ENCODE assay signal across 8 mouse cellular contexts in the genomic region with DNA sequence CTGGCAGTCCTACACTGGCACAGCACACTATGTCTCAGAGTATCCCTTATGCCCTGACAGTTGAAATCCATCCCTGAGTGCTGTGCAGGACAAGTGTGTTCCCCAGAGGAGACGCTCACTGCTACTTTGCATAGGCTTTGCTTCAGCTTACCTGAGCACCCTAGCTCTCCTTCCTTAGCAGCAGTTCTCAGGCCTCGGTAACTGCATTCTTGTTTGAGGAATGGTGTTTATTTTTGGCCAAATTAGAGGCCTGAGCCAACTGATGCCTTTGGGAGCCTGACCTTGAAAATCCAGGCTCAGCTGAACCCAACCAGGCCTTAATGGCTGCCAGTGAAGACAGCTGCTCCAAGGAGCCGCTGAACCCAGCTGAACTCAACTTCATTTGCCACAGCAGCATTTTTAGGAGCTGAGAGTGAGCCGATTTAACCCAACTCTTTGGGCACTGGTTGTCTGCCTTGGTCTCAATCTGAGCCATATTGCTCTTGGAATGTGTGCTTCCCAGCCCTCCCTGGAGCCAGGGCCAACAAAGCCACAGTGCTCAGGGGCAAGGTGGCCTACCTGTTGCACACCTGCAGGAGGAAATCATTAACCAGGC. TPM values are rescaled to one million over a fixed set of nuclear protein-coding genes. Genes with fewer than 3 reads are reported as not detected.
DNase-seq lines count a peak whose midpoint lies in the region; ATAC-seq lines count a peak whose summit lies in the region.

No protein-coding gene starts in this region.

- no peak for DNase-seq in heart, adult 11 months
- DNase-seq in midbrain, embryonic 14.5 days, result no peak
- no peak for DNase-seq in hindbrain, embryonic 14.5 days (ENCODE audit: low spot score)

- ATAC-seq in heart, embryonic 11.5 days (replicated peaks; ENCODE audit: insufficient number of reproducible peaks, low FRiP score, low TSS enrichment), result no peak
- no peak for ATAC-seq in midbrain, embryonic 16.5 days
- no peak for ATAC-seq in midbrain, embryonic 14.5 days (ENCODE audit: low FRiP score, low TSS enrichment)
- ATAC-seq in hindbrain, embryonic 14.5 days (ENCODE audit: low FRiP score), result no peak
- ATAC-seq in stomach, embryonic 16.5 days (ENCODE audit: insufficient read depth, low FRiP score), result no peak
- ATAC-seq in frontal cortex, adult (ENCODE audit: low TSS enrichment), result no peak
- ATAC-seq in monocyte, adult 5-6 weeks (replicated peaks; ENCODE audit: insufficient number of reproducible peaks, low FRiP score, low TSS enrichment, poor library complexity, severe bottlenecking), result no peak

- peak overlapping the region; percentile 85 for H3K27ac ChIP-seq in heart, embryonic 11.5 days (ENCODE audit: low read depth, low read length)
- H3K27ac ChIP-seq in midbrain, embryonic 16.5 days (ENCODE audit: low read length), result peak overlapping the region; percentile 20; the same call in 1 of the 2 replicates
- no peak overlapping the region; the same call in 1 of the 2 replicates for H3K27ac ChIP-seq in midbrain, embryonic 14.5 days (replicated peaks; ENCODE audit: low read depth, low read length)
- H3K27ac ChIP-seq in hindbrain, embryonic 14.5 days, result 0 out of 2 replicates have a peak overlapping the region, but pooled peaks have one; percentile 93
- peak overlapping the region; percentile 98 for H3K27ac ChIP-seq in stomach, embryonic 16.5 days (ENCODE audit: low read length)

- no peaks in the 10 kb centered on the region for H3K27me3 ChIP-seq in heart, embryonic 11.5 days (ENCODE audit: control insufficient read depth, insufficient read depth, low read length)
- H3K27me3 ChIP-seq in midbrain, embryonic 16.5 days (ENCODE audit: control insufficient read depth, insufficient read depth, low read depth, low read length), result no peaks in the 10 kb centered on the region
- H3K27me3 ChIP-seq in midbrain, embryonic 14.5 days (ENCODE audit: control insufficient read depth, insufficient read depth, low read length), result no peaks in the 10 kb centered on the region
- H3K27me3 ChIP-seq in hindbrain, embryonic 14.5 days (ENCODE audit: control insufficient read depth, insufficient read depth, low read length), result no peaks in the 10 kb centered on the region
- H3K27me3 ChIP-seq in stomach, embryonic 16.5 days (ENCODE audit: control insufficient read depth, insufficient read depth, low read length), result no peaks in the 10 kb centered on the region

- H3K9me3 ChIP-seq in heart, embryonic 11.5 days (replicated peaks; ENCODE audit: control insufficient read depth, low read length), result no peaks in the 10 kb centered on the region
- no peaks in the 10 kb centered on the region for H3K9me3 ChIP-seq in midbrain, embryonic 16.5 days (replicated peaks; ENCODE audit: control insufficient read depth, low read length, poor library complexity, severe bottlenecking)
- H3K9me3 ChIP-seq in midbrain, embryonic 14.5 days (ENCODE audit: control insufficient read depth, low read length), result no peaks in the 10 kb centered on the region
- no peaks in the 10 kb centered on the region for H3K9me3 ChIP-seq in hindbrain, embryonic 14.5 days (ENCODE audit: control insufficient read depth, low read length)
- no peaks in the 10 kb centered on the region for H3K9me3 ChIP-seq in stomach, embryonic 16.5 days (replicated peaks; ENCODE audit: control insufficient read depth, low read length)

- H3K4me2 ChIP-seq in heart, embryonic 11.5 days, result peak overlapping the region; percentile 69
- H3K4me2 ChIP-seq in midbrain, embryonic 16.5 days (ENCODE audit: low read length), result no peak overlapping the region
- no peak overlapping the region for H3K4me2 ChIP-seq in midbrain, embryonic 14.5 days (ENCODE audit: low read length)
- no peak overlapping the region for H3K4me2 ChIP-seq in hindbrain, embryonic 14.5 days (replicated peaks)
- peak overlapping the region; percentile 82 for H3K4me2 ChIP-seq in stomach, embryonic 16.5 days (ENCODE audit: low read depth, low read length)

- peaks cover 26% of the 10 kb centered on the region for H3K36me3 ChIP-seq in heart, embryonic 11.5 days (ENCODE audit: control insufficient read depth, insufficient read depth, low read length)
- H3K36me3 ChIP-seq in midbrain, embryonic 16.5 days (ENCODE audit: control insufficient read depth, insufficient read depth, low read length), result peaks cover 28% of the 10 kb centered on the region
- peaks cover 63% of the 10 kb centered on the region for H3K36me3 ChIP-seq in midbrain, embryonic 14.5 days (ENCODE audit: control insufficient read depth, insufficient read depth, low read length)
- H3K36me3 ChIP-seq in hindbrain, embryonic 14.5 days (replicated peaks; ENCODE audit: control insufficient read depth, insufficient read depth), result peaks cover 60% of the 10 kb centered on the region
- H3K36me3 ChIP-seq in stomach, embryonic 16.5 days (ENCODE audit: control insufficient read depth, insufficient read depth, low read length), result peaks cover 17% of the 10 kb centered on the region

- 64% methylated on average over 4 of the region's 4 CpGs for WGBS in heart, embryonic 11.5 days (ENCODE audit: insufficient replicate concordance)
- WGBS in midbrain, embryonic 16.5 days, result 89% methylated on average over 4 of the region's 4 CpGs
- 92% methylated on average over 4 of the region's 4 CpGs for WGBS in midbrain, embryonic 14.5 days
- WGBS in hindbrain, embryonic 14.5 days, result 85% methylated on average over 4 of the region's 4 CpGs
- WGBS in stomach, embryonic 16.5 days, result 55% methylated on average over 4 of the region's 4 CpGs

- H3K9ac ChIP-seq in heart, embryonic 11.5 days (ENCODE audit: low read depth, low read length), result peak overlapping the region; percentile 71
- no peak overlapping the region for H3K9ac ChIP-seq in midbrain, embryonic 16.5 days (ENCODE audit: low read depth, low read length)
- H3K9ac ChIP-seq in midbrain, embryonic 14.5 days (replicated peaks; ENCODE audit: low read length), result no peak overlapping the region
- no peak overlapping the region for H3K9ac ChIP-seq in hindbrain, embryonic 14.5 days
- H3K9ac ChIP-seq in stomach, embryonic 16.5 days (ENCODE audit: low read length), result peak overlapping the region; percentile 82

- peaks cover 9% of the 10 kb centered on the region for H3K4me1 ChIP-seq in heart, embryonic 11.5 days (ENCODE audit: control insufficient read depth, insufficient read depth, low read length)
- peaks cover 7% of the 10 kb centered on the region; the same call in 1 of the 2 replicates for H3K4me1 ChIP-seq in midbrain, embryonic 16.5 days (ENCODE audit: control insufficient read depth, insufficient read depth, low read length)
- peaks cover 12% of the 10 kb centered on the region for H3K4me1 ChIP-seq in midbrain, embryonic 14.5 days (ENCODE audit: control insufficient read depth, insufficient read depth, low read length)
- H3K4me1 ChIP-seq in hindbrain, embryonic 14.5 days (replicated peaks; ENCODE audit: control insufficient read depth, insufficient read depth, low read length), result peaks cover 17% of the 10 kb centered on the region
- H3K4me1 ChIP-seq in stomach, embryonic 16.5 days (ENCODE audit: control insufficient read depth, insufficient read depth, low read length), result peaks cover 36% of the 10 kb centered on the region

- peak overlapping the region; percentile 43 for H3K4me3 ChIP-seq in heart, embryonic 11.5 days (ENCODE audit: low read depth, low read length)
- H3K4me3 ChIP-seq in midbrain, embryonic 16.5 days (ENCODE audit: low read depth, low read length), result no peak overlapping the region
- no peak overlapping the region for H3K4me3 ChIP-seq in midbrain, embryonic 14.5 days (replicated peaks; ENCODE audit: low read depth, low read length)
- H3K4me3 ChIP-seq in hindbrain, embryonic 14.5 days (replicated peaks; ENCODE audit: low read length), result no peak overlapping the region
- peak overlapping the region; percentile 62 for H3K4me3 ChIP-seq in stomach, embryonic 16.5 days (replicated peaks; ENCODE audit: low read length)

RNA-seq across cellular contexts. Expression of gene Fbxl22, which starts 0.6 kb away (rescaled TPM):
- polyA plus RNA-seq in heart, embryonic 11.5 days (2014; fragmentation: Nextera tagmentation; extraction: Ambion mirVana), result 61.3 and 61.8 TPM in 2 replicates
- polyA plus RNA-seq in midbrain, embryonic 16.5 days (2015; fragmentation: Nextera tagmentation; extraction: Ambion mirVana), result 0.72 and 1.2 TPM in 2 replicates
- polyA plus RNA-seq in midbrain, embryonic 14.5 days (2014; fragmentation: Nextera tagmentation; extraction: Ambion mirVana), result 1.5 and 1.9 TPM in 2 replicates
- 0.92 and 1.0 TPM in 2 replicates for polyA plus RNA-seq in hindbrain, embryonic 14.5 days (2014; fragmentation: Nextera tagmentation; extraction: Ambion mirVana)
- 26.6 and 27.1 TPM in 2 replicates for polyA plus RNA-seq in stomach, embryonic 16.5 days (2015; fragmentation: Nextera tagmentation; extraction: Ambion mirVana)
- total RNA-seq in monocyte, adult 5-6 weeks (2017), result 1.1 to 2.3 TPM (median 1.8 TPM) in 3 replicates

Comparison
In these comparisons a context has a peak if more than half of its experiments do, and no peak if none do; other contexts are left out.
1. H3K4me2 ChIP-seq: peak in heart, embryonic 11.5 days (single experiment) and stomach, embryonic 16.5 days (single experiment); none in midbrain, embryonic 16.5 days (single experiment), midbrain, embryonic 14.5 days (single experiment) and hindbrain, embryonic 14.5 days (single experiment).
2. H3K4me3 ChIP-seq: peak in heart, embryonic 11.5 days (single experiment) and stomach, embryonic 16.5 days (single experiment); none in midbrain, embryonic 16.5 days (single experiment), midbrain, embryonic 14.5 days (single experiment) and hindbrain, embryonic 14.5 days (single experiment).
3. H3K9ac ChIP-seq: peak in heart, embryonic 11.5 days (single experiment) and stomach, embryonic 16.5 days (single experiment); none in midbrain, embryonic 16.5 days (single experiment), midbrain, embryonic 14.5 days (single experiment) and hindbrain, embryonic 14.5 days (single experiment).